Comparison of ENCODE assay signal across 9 mouse cellular contexts in the genomic region with DNA sequence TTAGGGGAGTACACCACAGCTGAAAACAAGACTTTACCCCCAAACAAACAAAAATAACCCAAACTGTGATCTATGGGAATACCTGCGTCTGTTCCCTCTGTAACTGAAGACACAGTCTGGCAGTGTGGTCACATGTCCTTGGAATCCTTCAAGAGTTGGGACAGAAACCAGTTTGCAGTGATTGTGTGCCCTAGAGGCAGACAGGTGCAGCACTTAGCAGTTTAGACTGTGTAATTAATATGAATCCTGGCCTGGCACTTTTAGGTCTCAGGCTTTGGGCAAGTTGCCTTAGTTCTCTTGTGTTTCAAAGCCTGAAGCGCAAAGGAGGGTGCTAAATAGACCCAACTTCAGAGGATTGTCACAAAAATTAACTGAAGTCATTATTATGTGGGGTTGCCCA.
A peak's percentile ranks its signal among the peaks of the same experiment; 100 is the strongest.
DNase-seq lines count a peak whose midpoint lies in the region; ATAC-seq and TF ChIP-seq lines count a peak whose summit lies in the region.
"Had no signal": no experiment of that assay in that cellular context is flagged by ENCODE, and none has a peak within 500 bp of the region (broad histone marks: within the 10 kb centered on the region; RNA-seq: fewer than 3 reads in every experiment).

No protein-coding gene starts in this region.

- no peak for ATAC-seq in heart, embryonic 11.5 days (replicated peaks; ENCODE audit: insufficient number of reproducible peaks, low FRiP score, low TSS enrichment)
- ATAC-seq in neural tube, embryonic 13.5 days (ENCODE audit: low read depth) = peak; percentile 19; the same call in 1 of the 2 replicates
- ATAC-seq in hindbrain, postnatal 0 days = no peak
- ATAC-seq in frontal cortex, adult (ENCODE audit: low TSS enrichment) = no peak

- H3K9me3 ChIP-seq in heart, embryonic 11.5 days (replicated peaks; ENCODE audit: control insufficient read depth, low read length) = no peaks in the 10 kb centered on the region
- H3K9me3 ChIP-seq in neural tube, embryonic 13.5 days = no peaks in the 10 kb centered on the region
- H3K9me3 ChIP-seq in hindbrain, postnatal 0 days (ENCODE audit: low read length) = no peaks in the 10 kb centered on the region
- H3K9me3 ChIP-seq: neural tube, embryonic 12.5 days had no signal

- TF ChIP-seq CTCF in hindbrain, postnatal 0 days (IDR thresholded peaks at IDR 0.05; ENCODE audit: low read depth) = no peak

- no peaks in the 10 kb centered on the region for H3K27me3 ChIP-seq in heart, embryonic 11.5 days (ENCODE audit: control insufficient read depth, insufficient read depth, low read length)
- no peaks in the 10 kb centered on the region for H3K27me3 ChIP-seq in neural tube, embryonic 13.5 days
- H3K27me3 ChIP-seq in hindbrain, postnatal 0 days (ENCODE audit: insufficient read depth, low read length) = no peaks in the 10 kb centered on the region
- H3K27me3 ChIP-seq: neural tube, embryonic 12.5 days had no signal

- WGBS in heart, embryonic 11.5 days (ENCODE audit: insufficient replicate concordance) = 79% methylated on average over 2 of the region's 2 CpGs
- 52% methylated on average over 2 of the region's 2 CpGs for WGBS in neural tube, embryonic 13.5 days
- WGBS in hindbrain, postnatal 0 days = 51% methylated on average over 2 of the region's 2 CpGs

- no peak for DNase-seq in heart, postnatal 25 days (ENCODE audit: low spot score)
- no peak for DNase-seq in neural tube, embryonic 10.5 days (ENCODE audit: extremely low spot score, low spot score)
- peak; percentile 56 for DNase-seq in hindbrain, postnatal 0 days (ENCODE audit: low spot score)
- DNase-seq in embryo, embryonic 11 days = no peak
- DNase-seq: spleen, adult 18-20 months had no signal

- H3K4me3 ChIP-seq in heart, embryonic 11.5 days (ENCODE audit: low read depth, low read length) = no peak overlapping the region
- no peak overlapping the region for H3K4me3 ChIP-seq in neural tube, embryonic 13.5 days
- no peak overlapping the region for H3K4me3 ChIP-seq in hindbrain, postnatal 0 days (ENCODE audit: low read length)
- H3K4me3 ChIP-seq: neural tube, embryonic 12.5 days had no signal

- H3K27ac ChIP-seq in heart, embryonic 11.5 days (ENCODE audit: low read depth, low read length) = peak overlapping the region; percentile 43; the same call in 1 of the 2 replicates
- H3K27ac ChIP-seq in neural tube, embryonic 13.5 days (replicated peaks) = peak overlapping the region; percentile 59
- H3K27ac ChIP-seq in hindbrain, postnatal 0 days = no peak overlapping the region
- H3K27ac ChIP-seq: neural tube, embryonic 12.5 days had no signal

- intact Hi-C loops in heart, postnatal 25 days (cut with DNase I) = loop anchor here (5.0 kb wide), 1 partner anchor 81 kb away; no protein-coding TSS in a partner anchor

- peaks cover 73% of the 10 kb centered on the region for H3K4me1 ChIP-seq in heart, embryonic 11.5 days (ENCODE audit: control insufficient read depth, insufficient read depth, low read length)
- H3K4me1 ChIP-seq in neural tube, embryonic 13.5 days (replicated peaks) = peaks cover 68% of the 10 kb centered on the region
- H3K4me1 ChIP-seq in hindbrain, postnatal 0 days (ENCODE audit: insufficient read depth, low read length) = peaks cover 32% of the 10 kb centered on the region

- no peak overlapping the region for H3K4me2 ChIP-seq in heart, embryonic 11.5 days
- no peak overlapping the region for H3K4me2 ChIP-seq in neural tube, embryonic 13.5 days
- H3K4me2 ChIP-seq in hindbrain, postnatal 0 days (ENCODE audit: low read depth, low read length) = no peak overlapping the region
- H3K4me2 ChIP-seq: neural tube, embryonic 12.5 days had no signal

- H3K9ac ChIP-seq in heart, embryonic 11.5 days (ENCODE audit: low read depth, low read length) = peak overlapping the region; percentile 44; the same call in 1 of the 2 replicates
- peak overlapping the region; percentile 3; the same call in 1 of the 2 replicates for H3K9ac ChIP-seq in neural tube, embryonic 13.5 days
- H3K9ac ChIP-seq in hindbrain, postnatal 0 days (replicated peaks; ENCODE audit: low read length) = no peak overlapping the region
- H3K9ac ChIP-seq: neural tube, embryonic 12.5 days had no signal

- no peaks in the 10 kb centered on the region for H3K36me3 ChIP-seq in heart, embryonic 11.5 days (ENCODE audit: control insufficient read depth, insufficient read depth, low read length)
- H3K36me3 ChIP-seq in neural tube, embryonic 13.5 days = no peaks in the 10 kb centered on the region
- H3K36me3 ChIP-seq in hindbrain, postnatal 0 days (ENCODE audit: insufficient read depth, low read length) = no peaks in the 10 kb centered on the region
- H3K36me3 ChIP-seq: neural tube, embryonic 12.5 days had no signal
